Mouse (Mus musculus): Measurements from ENCODE around the gene Tas2r129.
"Not testable (repeated sequence)": the region's sequence is repeated elsewhere in the genome, so short reads cannot be mapped to it uniquely, and the experiment has no call there.

The Tas2r129 gene

DNA sequence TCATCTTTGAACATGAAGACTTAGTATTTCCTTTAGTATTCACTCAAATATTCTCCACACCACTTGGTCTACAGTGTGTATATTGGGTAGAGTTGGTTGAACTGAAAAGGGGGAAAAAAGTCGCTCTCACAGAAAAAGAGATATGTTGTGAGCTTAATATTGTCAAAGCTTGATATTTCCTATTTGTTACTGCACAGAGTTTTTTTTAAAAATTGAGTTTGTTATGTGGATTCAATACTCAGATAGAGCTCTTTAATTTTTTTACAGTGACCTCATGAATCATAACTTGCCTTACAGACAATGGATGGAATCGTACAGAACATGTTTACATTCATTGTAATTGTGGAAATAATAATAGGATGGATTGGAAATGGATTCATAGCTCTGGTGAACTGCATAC is at the start of gene Tas2r129:
TSS of gene Tas2r129 (plus strand) at position 301 of the 400 bp plus-strand sequence.
- DNase-seq (ENCODE audit: low spot score in 2 of 2): no peak

- DNase-seq (ENCODE audit: low spot score in 2 of 2): no peak
These were observed 41.6 kb upstream of the Tas2r129 start, which contains the start of gene Tas2r125 for GRCm38 (mm10) chr6:132909351-132909750. Tas2r125 (plus strand) TSS chr6:132909651.

GRCm38 (mm10) chr6:132941376-132941775 is 9.5 kb upstream of the Tas2r129 start:
- DNase-seq (ENCODE audit: low spot score in 2 of 2): not testable (repeated sequence)

- DNase-seq (ENCODE audit: low spot score in 2 of 2): no peak
These were observed 6.9 kb downstream of the Tas2r129 start, which contains the start of gene Tas2r131 for GRCm38 (mm10) chr6:132957819-132958218. Tas2r131 (minus strand) TSS chr6:132957919.

DNA sequence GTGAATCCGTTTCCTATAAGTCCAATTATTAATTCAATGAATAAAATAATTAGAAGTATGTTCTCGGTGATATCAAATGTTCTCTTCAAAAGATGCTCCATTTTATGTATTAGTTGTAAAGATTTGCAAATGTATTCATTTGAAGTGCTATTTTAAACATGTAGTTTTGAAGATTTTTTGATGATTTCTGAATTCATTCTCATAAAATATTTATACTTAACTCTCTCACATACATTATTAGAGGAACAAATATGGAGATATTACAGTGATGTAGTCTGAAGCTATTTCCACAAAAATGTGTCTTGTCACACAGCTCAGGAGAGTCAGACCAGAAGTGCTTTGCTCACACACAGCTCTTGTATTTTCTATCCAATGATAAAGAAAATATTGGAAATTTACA is 30.0 kb downstream of the Tas2r129 start, which contains the start of gene Tas2r109:
TSS of gene Tas2r109 (minus strand) at position 101 of the 400 bp plus-strand sequence.
- no peak for DNase-seq (ENCODE audit: low spot score in 2 of 2)

Data from cerebellum, postnatal 4 days (tissue).